Mouse (Mus musculus): Measurements from ENCODE around the gene Adgrb3.
"Not testable (repeated sequence)": the region's sequence is repeated elsewhere in the genome, so short reads cannot be mapped to it uniquely, and the experiment has no call there.

Gene Adgrb3

GRCm38 (mm10) chr1:25503524-25503923 lies 326.0 kb downstream of the Adgrb3 start:
- DNase-seq = no peak

DNA sequence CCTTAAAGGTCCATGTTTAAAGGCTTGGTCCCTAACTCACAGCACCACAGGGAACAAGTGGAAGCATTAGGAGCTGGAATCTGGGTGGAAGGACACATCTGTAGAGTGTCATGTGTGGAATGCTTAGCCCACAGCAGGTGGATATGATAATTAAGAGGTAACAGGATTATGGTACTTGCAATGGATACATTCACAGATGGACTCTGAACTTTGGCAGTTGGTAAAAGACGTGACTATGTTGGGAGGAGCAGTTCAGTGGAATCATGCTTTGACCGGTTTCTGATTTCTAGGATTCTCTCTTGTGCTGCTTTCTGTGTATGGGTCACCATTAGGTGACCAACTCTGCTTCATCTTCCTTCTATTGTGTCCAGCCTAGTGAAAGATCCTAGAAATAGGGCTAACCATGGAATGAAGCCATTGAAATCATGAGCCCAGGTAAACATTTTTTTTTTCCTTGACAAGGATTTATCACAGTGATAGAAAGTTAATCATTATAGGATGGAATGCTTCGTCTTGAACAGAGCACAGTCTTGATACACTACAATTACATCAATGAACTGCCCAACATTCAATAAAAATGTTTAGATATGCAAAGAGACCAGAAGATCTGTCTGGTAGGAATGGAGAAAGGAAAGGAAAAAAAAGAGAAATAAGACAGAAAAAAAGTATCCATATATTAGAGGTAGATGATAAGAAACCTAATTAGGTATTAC lies 334.1 kb downstream of the Adgrb3 start:
- no peak for DNase-seq

GRCm38 (mm10) chr1:25491503-25491902 lies 338.0 kb downstream of the Adgrb3 start:
- no peak for DNase-seq

- no peak for DNase-seq
Measured at GRCm38 (mm10) chr1:25490174-25490573, 339.3 kb downstream of the Adgrb3 start.

DNA sequence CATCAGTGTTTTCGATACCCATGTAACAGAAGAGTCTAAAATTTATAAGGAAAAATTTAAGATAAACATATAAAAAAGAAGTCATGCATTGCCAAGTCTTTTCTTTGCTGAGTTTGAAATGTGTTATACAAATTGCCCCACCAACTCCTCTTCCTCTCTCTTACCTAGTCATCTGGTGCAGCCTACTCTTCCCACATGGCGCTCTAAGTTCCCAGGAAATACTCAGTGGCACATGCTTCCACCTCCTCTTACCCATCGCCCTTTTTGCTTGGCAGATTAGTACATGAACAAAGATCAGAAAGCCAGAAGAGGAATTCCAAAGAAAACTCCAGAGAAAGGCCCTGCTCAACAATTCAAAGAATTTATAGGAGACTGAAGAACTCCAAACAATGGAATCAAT lies 353.8 kb downstream of the Adgrb3 start:
- no peak for DNase-seq

DNA sequence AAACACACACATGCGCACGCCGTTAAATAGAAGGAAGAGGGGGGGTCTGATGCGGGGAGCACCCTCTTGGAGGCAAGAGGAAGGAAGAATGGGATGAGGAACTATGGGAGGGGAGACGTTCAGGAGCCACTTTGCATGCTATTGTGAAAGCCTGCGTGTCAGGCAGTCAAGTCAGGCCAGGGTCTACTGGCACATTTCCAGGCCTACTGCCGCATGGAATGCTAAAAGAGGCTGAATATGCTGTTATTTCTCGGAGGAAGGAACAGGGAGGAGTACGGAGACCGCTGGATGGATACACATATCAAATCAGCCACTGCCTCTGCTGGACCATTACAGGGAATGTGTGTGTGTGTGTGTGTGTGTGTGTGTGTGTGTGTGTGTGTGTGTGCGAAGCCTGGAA lies 355.0 kb downstream of the Adgrb3 start:
- DNase-seq = no peak

DNA sequence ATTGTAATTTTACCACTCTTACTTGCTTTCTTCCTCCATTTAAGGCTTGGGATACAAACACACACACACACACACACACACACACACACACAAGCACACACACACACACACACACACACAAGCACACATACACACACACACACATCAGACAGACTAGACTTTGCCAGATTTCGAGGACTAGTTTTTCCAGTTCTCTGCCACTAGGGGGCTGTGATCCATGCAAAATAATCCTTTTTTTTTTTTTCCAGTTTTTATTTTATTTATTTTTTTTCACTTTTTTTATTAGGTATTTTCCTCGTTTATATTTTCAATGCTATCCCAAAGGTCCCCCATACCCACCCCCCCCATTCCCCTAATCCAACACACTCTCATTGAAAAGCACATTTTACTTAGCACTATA lies 357.9 kb downstream of the Adgrb3 start:
- DNase-seq = not testable (repeated sequence)

GRCm38 (mm10) chr1:25462612-25463011 lies 366.9 kb downstream of the Adgrb3 start:
- no peak for DNase-seq

GRCm38 (mm10) chr1:25435506-25435905 lies 394.0 kb downstream of the Adgrb3 start:
- no peak for DNase-seq

DNA sequence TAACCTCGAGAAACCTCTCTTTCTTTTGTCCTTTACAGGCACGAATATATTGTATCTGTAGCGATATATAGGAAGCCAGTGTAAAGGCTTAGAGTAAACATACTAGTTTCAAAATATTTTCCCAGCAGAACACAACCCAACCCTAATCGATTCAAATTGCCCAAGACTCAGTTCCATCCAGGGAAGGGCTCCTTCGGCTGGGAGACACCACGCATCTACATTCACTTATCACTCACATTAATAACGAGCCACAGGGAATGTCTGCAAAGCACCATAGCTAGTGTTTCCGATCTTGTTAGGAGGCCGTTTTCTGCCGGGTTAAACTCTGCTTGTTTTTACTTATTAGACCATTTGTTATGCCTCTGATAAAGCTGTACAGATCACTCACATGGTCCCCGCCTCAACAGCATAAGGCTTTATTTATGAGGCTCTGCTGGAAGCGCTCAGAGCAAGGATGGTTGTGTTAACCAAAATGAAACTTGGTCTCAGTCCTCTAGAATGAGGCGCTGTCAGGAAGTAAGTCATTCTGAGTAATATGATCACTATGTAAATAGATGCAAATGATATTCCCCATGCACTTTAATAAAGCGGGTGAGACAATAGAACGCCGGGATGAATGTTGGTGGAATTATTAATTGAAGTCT lies 399.2 kb downstream of the Adgrb3 start:
- DNase-seq = no peak

DNA sequence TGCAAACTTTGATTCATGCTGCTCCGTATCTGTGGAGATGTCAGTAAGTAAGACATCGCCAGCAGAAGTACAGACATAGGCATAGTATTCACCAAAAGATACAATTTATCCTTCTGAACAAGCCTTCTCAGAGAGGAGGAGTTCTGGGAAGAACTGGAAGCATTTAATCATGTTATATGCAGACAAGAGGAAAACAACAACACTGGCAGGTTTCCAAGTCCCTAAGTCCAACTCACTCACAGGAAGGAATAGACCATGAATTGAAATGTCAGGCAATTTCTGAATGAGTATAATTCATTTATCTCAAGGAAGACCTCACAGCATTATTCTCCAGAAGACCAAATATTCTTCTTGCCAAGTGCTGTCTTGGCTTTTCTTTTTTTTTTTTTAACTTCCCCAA lies 408.8 kb downstream of the Adgrb3 start:
- DNase-seq = no peak

DNA sequence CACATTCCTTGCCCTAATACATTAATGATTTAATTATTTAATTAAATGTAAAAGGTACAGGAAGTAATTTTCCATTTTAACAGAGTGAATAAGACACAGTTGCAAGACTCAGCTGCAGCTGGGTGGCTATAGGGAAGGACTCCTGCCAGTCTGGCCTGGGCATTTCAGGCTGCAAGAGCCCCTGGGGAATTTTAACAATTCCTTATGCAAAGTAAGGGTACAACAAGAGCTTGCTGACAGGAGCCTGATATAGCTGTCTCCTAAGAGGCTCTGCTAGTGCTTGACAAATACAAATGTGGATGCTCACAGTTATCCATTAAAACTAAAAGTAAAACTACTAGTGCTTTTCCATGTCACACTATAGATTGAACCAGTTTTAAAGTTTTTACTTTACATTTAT lies 410.1 kb downstream of the Adgrb3 start:
- DNase-seq = no peak

DNA sequence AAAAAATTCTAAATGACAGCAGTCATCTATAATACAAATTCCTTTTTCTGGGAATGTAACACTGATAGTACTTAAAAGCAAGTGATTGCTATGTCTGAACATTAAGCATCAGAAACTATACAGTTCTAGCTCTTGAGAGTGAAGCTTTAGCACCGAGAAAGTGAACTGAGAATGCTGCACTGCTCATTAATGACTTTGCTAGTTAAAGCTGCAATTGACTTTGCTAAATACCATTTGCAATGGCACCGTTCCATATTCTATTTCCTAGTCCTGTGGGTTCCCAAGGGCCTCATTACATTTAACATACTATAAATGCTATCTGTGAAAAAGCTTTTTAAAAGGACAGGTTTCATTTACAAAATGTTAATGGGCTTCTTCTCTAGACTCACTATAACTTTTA lies 414.4 kb downstream of the Adgrb3 start:
- no peak for DNase-seq

DNA sequence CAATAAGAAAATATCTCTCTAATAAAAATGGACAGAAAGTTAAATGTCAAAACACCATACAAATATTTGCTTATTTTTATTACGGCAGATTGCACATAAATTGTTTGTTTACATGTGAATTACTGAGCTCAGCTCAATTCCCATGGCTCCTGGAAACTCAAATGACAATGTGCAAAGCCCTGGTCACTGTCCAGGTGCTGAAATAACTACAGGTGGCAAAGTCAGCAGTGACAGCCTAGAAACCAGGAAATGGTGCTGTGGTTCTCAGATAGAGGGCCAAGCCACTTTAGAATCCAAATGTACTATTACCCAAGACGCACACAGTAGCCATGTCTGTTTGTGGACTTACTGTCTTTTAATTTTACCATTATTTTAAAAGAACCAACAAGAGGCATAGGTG lies 465.3 kb downstream of the Adgrb3 start:
- DNase-seq = no peak

DNA sequence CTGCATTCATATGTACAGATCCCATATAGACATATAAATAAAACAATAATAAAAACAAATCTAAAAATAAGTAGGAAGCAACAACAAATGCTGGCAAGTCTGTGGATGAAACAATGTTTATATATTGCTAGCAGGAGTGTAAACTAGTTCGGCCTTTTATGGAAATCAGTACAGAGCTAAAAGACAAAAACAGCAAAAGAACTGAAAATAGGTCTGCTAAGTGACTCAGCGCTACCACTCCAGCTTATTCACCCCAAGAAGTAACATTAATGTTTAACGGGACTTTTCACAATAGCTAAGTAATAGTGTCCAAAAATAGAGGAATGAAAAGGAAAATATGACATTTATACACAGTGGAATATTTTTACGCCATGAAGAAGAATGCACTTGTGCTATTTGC lies 471.0 kb downstream of the Adgrb3 start:
- no peak for DNase-seq

DNA sequence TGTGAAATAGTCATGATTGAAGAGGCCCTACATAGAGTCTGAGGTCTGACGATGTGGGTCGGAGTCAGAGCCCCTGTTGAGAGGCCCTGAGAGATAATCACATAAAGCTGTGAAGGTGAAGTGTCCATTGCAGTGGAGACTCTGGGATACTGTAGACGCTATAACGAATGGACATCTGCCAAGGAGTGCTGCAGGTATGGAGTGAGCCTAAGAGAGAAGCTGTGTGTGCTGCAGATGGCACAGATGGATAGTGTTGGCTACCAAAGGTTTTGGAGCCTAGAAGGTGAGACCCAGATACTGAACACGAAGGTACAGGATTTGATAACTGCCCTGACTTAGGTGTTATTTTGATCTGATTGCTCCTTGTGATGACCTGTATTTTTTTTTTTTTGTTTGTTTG lies 474.0 kb downstream of the Adgrb3 start:
- DNase-seq = no peak

- DNase-seq = no peak
Measured at GRCm38 (mm10) chr1:25344876-25345275, 484.6 kb downstream of the Adgrb3 start.

GRCm38 (mm10) chr1:25325406-25325805 lies 504.1 kb downstream of the Adgrb3 start:
- DNase-seq = no peak

DNA sequence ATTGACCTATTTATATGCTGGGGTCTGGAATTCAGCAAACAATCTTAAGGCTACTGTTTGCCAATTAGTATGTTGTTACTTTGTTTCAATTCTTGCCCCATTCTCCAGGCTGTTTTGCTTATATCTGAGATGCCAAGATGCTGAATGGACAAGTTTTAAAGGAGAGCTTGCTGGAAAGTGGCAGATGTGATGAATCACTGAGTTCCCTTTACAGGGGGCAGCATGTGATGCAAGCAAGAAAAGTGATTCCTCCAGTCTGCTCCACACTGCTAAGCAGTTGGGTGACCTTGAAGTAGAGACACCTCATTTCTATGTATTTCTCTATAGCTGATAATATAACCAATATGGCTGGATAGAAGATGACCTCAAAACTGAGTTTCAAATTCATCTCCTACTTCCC lies 512.4 kb downstream of the Adgrb3 start:
- no peak for DNase-seq

DNA sequence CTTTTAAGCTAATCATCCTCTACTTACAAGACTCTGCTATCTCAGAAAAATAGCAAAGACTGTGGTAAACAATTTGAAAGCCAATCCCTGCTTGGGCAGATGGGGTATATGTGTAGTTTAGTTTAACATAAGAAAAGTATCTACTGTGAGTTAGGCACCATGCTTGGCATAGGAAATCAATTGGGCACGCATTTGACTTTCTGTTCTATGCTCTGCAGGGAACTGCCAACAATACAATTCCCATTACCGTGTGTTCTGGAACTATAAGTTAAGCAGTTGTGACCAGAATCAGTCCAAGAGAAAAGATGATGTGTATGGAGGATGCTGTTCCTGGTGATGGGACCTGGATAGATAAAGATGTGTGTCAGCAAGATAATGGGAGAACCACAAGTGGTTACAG lies 517.2 kb downstream of the Adgrb3 start:
- DNase-seq = no peak

DNA sequence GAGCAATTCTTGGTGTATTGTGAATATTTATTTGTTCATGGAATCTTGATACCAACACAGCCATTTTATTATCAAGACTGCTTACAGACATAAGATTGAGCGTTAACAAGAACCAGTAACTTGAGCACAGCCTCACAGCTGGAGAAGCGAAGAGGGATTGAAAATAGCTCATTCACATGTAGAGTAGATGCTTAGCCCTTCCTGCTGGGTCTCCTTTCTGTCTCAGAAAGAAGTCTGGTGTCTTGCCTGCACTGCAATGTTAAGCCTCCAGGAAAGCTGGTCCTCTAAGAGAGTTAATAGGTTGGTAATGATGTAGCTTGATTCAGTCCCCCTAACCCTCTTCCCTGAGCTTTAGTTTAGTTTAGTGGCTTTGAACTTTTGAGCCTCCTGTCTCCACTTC lies 519.4 kb downstream of the Adgrb3 start:
- DNase-seq = no peak

- DNase-seq = no peak
Measured at GRCm38 (mm10) chr1:25281471-25281870, 548.0 kb downstream of the Adgrb3 start.

- no peak for DNase-seq
Measured at GRCm38 (mm10) chr1:25250562-25250961, 578.9 kb downstream of the Adgrb3 start.

GRCm38 (mm10) chr1:25242436-25242835 lies 587.1 kb downstream of the Adgrb3 start:
- DNase-seq = no peak

GRCm38 (mm10) chr1:25229245-25229750 lies 600.2 kb downstream of the Adgrb3 start:
- no peak for DNase-seq

All from B cell, adult 2 months (primary cell).